Mouse (Mus musculus): Measurements from ENCODE around the gene Trpv5. TPM values are rescaled to one million over a fixed set of nuclear protein-coding genes. Genes with fewer than 3 reads are reported as not detected.

The Trpv5 gene
- polyA plus RNA-seq, 1 experiment from 2014 or later, result 0.23 TPM

DNA sequence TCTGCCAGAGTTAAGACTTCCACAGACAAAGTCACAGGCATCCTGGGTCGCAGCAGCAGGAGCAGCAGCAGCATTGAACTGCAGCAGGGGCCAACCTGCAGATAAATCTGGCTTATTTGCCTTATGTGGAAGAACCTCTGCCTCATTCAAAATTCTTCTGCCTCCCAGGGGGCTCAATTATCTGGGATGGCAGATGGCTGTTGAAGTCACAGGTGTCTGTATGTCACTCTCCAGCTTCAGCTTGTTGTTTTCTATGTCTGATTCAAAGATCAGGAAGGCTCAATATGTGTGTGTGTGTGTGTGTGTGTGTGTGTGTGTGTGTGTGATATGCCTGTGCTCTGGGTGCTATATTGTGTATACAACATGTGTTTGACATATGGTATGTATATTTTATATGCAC, 43.2 kb downstream of the Trpv5 start:
- TF ChIP-seq CTCF (IDR thresholded peaks at IDR 0.05; ENCODE audit: low read depth), result no peak
- H3K4me3 ChIP-seq (ENCODE audit: low read depth, low read length), result no peak overlapping the region
- no peaks in the 10 kb centered on the region for H3K9me3 ChIP-seq (ENCODE audit: control insufficient read depth)
- ATAC-seq, result no peak
- H3K27me3 ChIP-seq (replicated peaks; ENCODE audit: control insufficient read depth, insufficient read depth, low read length), result no peaks in the 10 kb centered on the region
- no peak overlapping the region for H3K4me2 ChIP-seq (replicated peaks; ENCODE audit: low read depth)
- no peaks in the 10 kb centered on the region for H3K36me3 ChIP-seq (ENCODE audit: control insufficient read depth, insufficient read depth)
- WGBS, result 57% methylated on average over 1 of the region's 1 CpGs
- H3K4me1 ChIP-seq (replicated peaks; ENCODE audit: control insufficient read depth, insufficient read depth, low read length), result 0 out of 2 replicates have a peak, but pooled peaks cover 4% of the 10 kb centered on the region
- no peak overlapping the region for H3K9ac ChIP-seq (ENCODE audit: low read depth, low read length)
- no peak overlapping the region for H3K27ac ChIP-seq (ENCODE audit: low read depth, low read length)

DNA sequence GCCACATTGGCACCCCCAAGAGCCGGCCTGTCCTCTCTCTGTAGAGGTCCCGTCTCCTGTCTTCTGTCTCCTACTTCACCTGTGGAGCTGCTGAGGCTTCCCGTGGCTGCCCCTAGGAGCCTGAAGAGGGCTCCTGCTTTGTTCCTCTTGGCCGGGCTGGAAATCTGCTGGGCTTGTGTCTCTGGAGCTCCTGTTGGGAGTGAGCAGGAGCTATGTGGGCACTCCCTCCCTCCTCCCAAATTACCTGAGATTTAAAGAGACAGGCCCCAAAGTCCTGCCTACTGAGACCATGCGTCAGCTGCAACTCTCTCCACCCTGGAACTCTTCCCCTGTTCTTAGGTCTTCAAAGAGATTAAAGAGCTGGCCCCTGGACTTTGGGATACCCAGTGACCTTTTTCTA, 44.4 kb downstream of the Trpv5 start, which contains the start of gene Trpv6:
TSS of gene Trpv6 (minus strand) at position 228 of the 400 bp plus-strand sequence.
- WGBS, result 21% methylated on average over 5 of the region's 5 CpGs
- TF ChIP-seq CTCF (IDR thresholded peaks at IDR 0.05; ENCODE audit: low read depth), result no peak
- H3K9me3 ChIP-seq (ENCODE audit: control insufficient read depth), result no peaks in the 10 kb centered on the region
- no peak within 1 kb of the TSS for H3K9ac ChIP-seq (ENCODE audit: low read depth, low read length)
- 0 out of 2 replicates have a peak within 1 kb of the TSS, but pooled peaks have one; percentile 30 for H3K4me2 ChIP-seq (replicated peaks; ENCODE audit: low read depth)
- H3K27me3 ChIP-seq (replicated peaks; ENCODE audit: control insufficient read depth, insufficient read depth, low read length), result no peaks in the 10 kb centered on the region
- no peak for ATAC-seq
- no peaks in the 10 kb centered on the region for H3K36me3 ChIP-seq (ENCODE audit: control insufficient read depth, insufficient read depth)
- no peak within 1 kb of the TSS for H3K4me3 ChIP-seq (ENCODE audit: low read depth, low read length)
- 0 out of 2 replicates have a peak, but pooled peaks cover 4% of the 10 kb centered on the region for H3K4me1 ChIP-seq (replicated peaks; ENCODE audit: control insufficient read depth, insufficient read depth, low read length)
- H3K27ac ChIP-seq (ENCODE audit: low read depth, low read length), result no peak within 1 kb of the TSS

DNA sequence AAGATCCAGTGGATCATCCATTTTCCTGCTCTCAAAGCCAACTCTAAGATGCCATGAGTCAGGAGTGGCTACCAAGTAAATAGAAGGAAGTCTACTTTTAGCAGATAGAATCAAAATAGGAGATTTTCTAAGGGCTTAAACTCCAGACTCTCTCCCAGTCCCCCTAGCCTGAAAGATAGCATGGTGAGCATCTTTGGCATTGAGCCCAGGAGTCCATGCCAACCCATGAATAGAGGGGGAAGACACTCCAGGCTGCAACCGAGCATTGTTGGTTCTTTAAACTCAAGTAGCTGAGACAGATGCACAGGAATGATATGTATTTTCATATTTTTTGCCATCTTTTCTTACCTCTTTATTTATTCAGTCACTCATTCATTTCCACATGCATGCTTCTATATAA, 45.4 kb downstream of the Trpv5 start:
- no peaks in the 10 kb centered on the region for H3K36me3 ChIP-seq (ENCODE audit: control insufficient read depth, insufficient read depth)
- no peak for ATAC-seq
- no peaks in the 10 kb centered on the region for H3K27me3 ChIP-seq (replicated peaks; ENCODE audit: control insufficient read depth, insufficient read depth, low read length)
- 52% methylated on average over 1 of the region's 1 CpGs for WGBS
- no peak overlapping the region for H3K4me3 ChIP-seq (ENCODE audit: low read depth, low read length)
- no peak overlapping the region for H3K4me2 ChIP-seq (replicated peaks; ENCODE audit: low read depth)
- H3K4me1 ChIP-seq (replicated peaks; ENCODE audit: control insufficient read depth, insufficient read depth, low read length), result no peaks in the 10 kb centered on the region
- no peak overlapping the region for H3K27ac ChIP-seq (ENCODE audit: low read depth, low read length)
- H3K9me3 ChIP-seq (ENCODE audit: control insufficient read depth), result no peaks in the 10 kb centered on the region
- TF ChIP-seq CTCF (IDR thresholded peaks at IDR 0.05; ENCODE audit: low read depth), result no peak
- H3K9ac ChIP-seq (ENCODE audit: low read depth, low read length), result no peak overlapping the region

DNA sequence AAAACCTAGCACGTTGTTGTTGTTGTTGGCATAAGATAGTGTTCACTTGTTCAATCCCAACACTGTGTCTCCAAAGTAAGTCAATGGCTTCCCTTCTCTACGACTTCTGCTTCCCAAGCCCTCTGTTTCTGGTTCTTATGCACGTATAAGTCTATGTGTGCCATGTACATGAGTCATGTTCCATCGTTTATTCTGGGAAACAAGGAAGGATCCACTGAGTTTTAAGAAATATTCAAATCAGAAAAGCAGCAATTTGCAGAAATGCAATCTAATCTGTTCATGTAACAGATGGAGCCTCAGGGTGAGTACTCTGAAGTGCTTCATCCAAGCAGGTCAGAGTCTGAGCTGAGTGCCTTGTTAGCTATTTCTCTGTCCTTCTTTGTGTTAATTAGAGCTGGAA, 49.0 kb downstream of the Trpv5 start:
- Histone ChIP-seq H3K9me3 (ENCODE audit: control insufficient read depth) (no peaks in the 10 kb centered on the region), H3K4me1 (replicated peaks; ENCODE audit: control insufficient read depth, insufficient read depth, low read length) (no peaks in the 10 kb centered on the region), H3K36me3 (ENCODE audit: control insufficient read depth, insufficient read depth) (no peaks in the 10 kb centered on the region), H3K4me3 (ENCODE audit: low read depth, low read length) (no peak overlapping the region), H3K27me3 (replicated peaks; ENCODE audit: control insufficient read depth, insufficient read depth, low read length) (no peaks in the 10 kb centered on the region), H3K27ac (ENCODE audit: low read depth, low read length) (no peak overlapping the region), H3K9ac (ENCODE audit: low read depth, low read length) (no peak overlapping the region), H3K4me2 (replicated peaks; ENCODE audit: low read depth) (no peak overlapping the region)
- ATAC-seq, result no peak
- TF ChIP-seq CTCF (IDR thresholded peaks at IDR 0.05; ENCODE audit: low read depth), result no peak
- WGBS, result 78% methylated on average over 4 of the region's 4 CpGs

DNA sequence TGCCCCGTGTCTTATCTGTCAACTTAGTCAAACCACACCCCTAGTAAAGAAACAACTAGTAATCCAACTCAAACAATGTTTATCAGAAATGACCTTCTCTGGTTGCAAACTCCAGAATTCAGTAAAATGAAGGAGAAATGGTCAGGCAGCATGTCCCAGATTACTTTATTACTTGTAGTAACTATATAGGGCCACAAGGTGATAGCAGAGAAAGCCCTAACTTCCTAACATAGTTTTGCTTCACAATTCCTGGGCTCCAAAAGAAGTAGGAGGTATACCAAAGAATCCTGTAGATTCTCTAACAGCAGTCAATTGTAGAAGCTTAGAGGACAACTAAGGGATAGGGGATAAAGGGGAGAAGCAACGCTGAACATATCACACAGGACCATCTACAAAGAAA, 49.8 kb downstream of the Trpv5 start:
- TF ChIP-seq CTCF (IDR thresholded peaks at IDR 0.05; ENCODE audit: low read depth), result peak; percentile 71
- Histone ChIP-seq H3K4me1 (replicated peaks; ENCODE audit: control insufficient read depth, insufficient read depth, low read length) (no peaks in the 10 kb centered on the region), H3K9me3 (ENCODE audit: control insufficient read depth) (no peaks in the 10 kb centered on the region), H3K9ac (ENCODE audit: low read depth, low read length) (no peak overlapping the region), H3K36me3 (ENCODE audit: control insufficient read depth, insufficient read depth) (no peaks in the 10 kb centered on the region), H3K4me2 (replicated peaks; ENCODE audit: low read depth) (no peak overlapping the region), H3K27ac (ENCODE audit: low read depth, low read length) (no peak overlapping the region), H3K4me3 (ENCODE audit: low read depth, low read length) (no peak overlapping the region), H3K27me3 (replicated peaks; ENCODE audit: control insufficient read depth, insufficient read depth, low read length) (no peaks in the 10 kb centered on the region)
- no peak for ATAC-seq
- WGBS, result 47% methylated on average over 2 of the region's 2 CpGs

DNA sequence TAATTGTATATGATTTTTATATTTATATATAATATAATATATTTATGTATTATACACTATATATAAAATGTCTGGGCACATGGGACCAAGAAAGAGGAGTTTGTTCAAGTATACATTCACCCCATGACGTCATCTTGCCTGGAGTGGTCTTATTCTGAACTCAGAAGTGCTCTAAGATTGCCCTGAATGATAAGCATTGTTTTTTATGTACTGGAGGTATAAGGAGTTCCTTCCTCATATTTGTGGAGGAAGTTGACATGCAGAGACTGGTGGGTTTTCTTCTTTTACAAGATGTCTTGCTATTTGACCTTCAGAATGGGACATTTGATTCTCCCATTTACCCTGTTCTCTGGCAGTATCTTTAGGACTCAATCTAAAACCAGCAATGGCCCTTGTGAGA, 52.4 kb downstream of the Trpv5 start:
- H3K4me3 ChIP-seq (ENCODE audit: low read depth, low read length), result no peak overlapping the region
- H3K9me3 ChIP-seq (ENCODE audit: control insufficient read depth), result no peaks in the 10 kb centered on the region
- WGBS, result 67% methylated on average over 1 of the region's 1 CpGs
- H3K4me2 ChIP-seq (replicated peaks; ENCODE audit: low read depth), result no peak overlapping the region
- H3K27me3 ChIP-seq (replicated peaks; ENCODE audit: control insufficient read depth, insufficient read depth, low read length), result no peaks in the 10 kb centered on the region
- no peak for ATAC-seq
- no peak for TF ChIP-seq CTCF (IDR thresholded peaks at IDR 0.05; ENCODE audit: low read depth)
- H3K36me3 ChIP-seq (ENCODE audit: control insufficient read depth, insufficient read depth), result no peaks in the 10 kb centered on the region
- H3K27ac ChIP-seq (ENCODE audit: low read depth, low read length), result no peak overlapping the region
- no peak overlapping the region for H3K9ac ChIP-seq (ENCODE audit: low read depth, low read length)
- H3K4me1 ChIP-seq (replicated peaks; ENCODE audit: control insufficient read depth, insufficient read depth, low read length), result no peaks in the 10 kb centered on the region

DNA sequence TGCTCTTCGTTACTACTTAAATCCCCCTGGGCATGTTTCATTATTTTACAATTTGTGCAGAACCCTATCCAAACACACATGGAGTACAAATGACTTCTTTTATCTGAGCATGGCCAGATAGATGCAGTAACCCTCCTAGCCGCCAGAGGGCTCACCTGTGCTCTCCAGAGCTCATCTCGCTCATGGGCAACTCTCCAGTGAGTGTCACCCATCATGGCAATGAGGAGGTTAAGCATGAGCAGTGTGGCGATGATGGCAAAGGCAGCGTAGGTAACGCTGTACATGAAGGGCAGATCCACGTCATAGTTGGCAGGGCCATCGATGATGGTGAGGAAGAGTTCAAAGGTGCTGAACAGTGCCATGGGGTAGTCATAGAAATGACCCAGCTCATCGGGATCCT, 57.9 kb downstream of the Trpv5 start:
- TF ChIP-seq CTCF (IDR thresholded peaks at IDR 0.05; ENCODE audit: low read depth), result peak; percentile 74

More for the DNA sequence above, 57.9 kb downstream of the Trpv5 start:
- ATAC-seq, result no peak
- no peaks in the 10 kb centered on the region for H3K27me3 ChIP-seq (replicated peaks; ENCODE audit: control insufficient read depth, insufficient read depth, low read length)
- H3K9me3 ChIP-seq (ENCODE audit: control insufficient read depth), result no peaks in the 10 kb centered on the region
- H3K4me1 ChIP-seq (replicated peaks; ENCODE audit: control insufficient read depth, insufficient read depth, low read length), result no peaks in the 10 kb centered on the region
- H3K4me2 ChIP-seq (replicated peaks; ENCODE audit: low read depth), result no peak overlapping the region
- WGBS, result 69% methylated on average over 9 of the region's 9 CpGs
- no peaks in the 10 kb centered on the region for H3K36me3 ChIP-seq (ENCODE audit: control insufficient read depth, insufficient read depth)
- no peak overlapping the region for H3K27ac ChIP-seq (ENCODE audit: low read depth, low read length)
- no peak overlapping the region for H3K9ac ChIP-seq (ENCODE audit: low read depth, low read length)
- H3K4me3 ChIP-seq (ENCODE audit: low read depth, low read length), result no peak overlapping the region

Data from intestine, postnatal 0 days (tissue).